In the genomic region with DNA sequence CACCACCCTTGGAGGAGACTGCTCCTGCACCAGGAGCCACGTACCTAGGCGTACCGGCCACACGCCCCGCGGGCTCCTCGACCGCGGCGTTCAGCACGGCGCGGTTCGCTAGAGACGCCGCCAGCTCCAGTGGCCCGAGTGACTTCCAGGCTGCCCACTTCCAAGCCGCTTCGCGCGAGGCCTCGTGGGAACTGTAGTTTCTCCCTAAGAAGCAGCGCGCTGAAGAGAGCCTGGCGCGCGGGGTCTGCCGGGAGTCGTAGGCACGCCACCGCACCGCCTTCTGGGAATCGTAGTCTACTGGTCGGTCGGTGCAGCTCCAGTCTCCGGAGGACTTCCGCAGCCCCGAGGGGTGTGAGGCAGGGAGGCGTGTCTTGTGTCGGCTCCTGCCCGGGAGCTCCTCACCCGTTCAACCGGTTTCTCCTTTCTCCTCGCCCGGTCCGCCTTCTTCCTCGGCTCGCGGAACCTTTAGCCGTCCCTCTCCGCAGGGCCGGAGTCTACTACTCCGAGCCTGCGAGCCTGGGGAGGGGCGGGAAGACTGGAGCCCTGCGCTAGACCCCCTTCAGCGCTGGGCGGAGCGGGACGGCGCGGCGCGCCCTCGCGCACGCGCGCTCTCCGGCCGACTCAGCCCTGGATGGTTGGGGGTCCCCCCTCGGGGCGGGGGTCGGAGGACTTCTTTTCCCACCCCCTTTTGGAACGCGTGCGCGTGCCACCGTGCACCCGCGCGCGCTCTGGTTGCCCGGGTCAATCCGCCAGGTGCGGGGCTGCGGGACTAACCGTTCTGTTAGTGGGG, we compare ENCODE assay signal across 8 mouse cellular contexts. TPM values are rescaled to one million over a fixed set of nuclear protein-coding genes. Genes with fewer than 3 reads are reported as not detected.
DNase-seq lines count a peak whose midpoint lies in the region; ATAC-seq lines count a peak whose summit lies in the region.

A gene (minus strand): TSS at position 221 of the 790 bp plus-strand sequence.

- ATAC-seq in inflammation-experienced regulatory T-cells, adult 6 months, result peak; percentile 100
- peak; percentile 96 for ATAC-seq in megakaryocyte-erythroid progenitor cell, adult 5-6 weeks (replicated peaks; ENCODE audit: low FRiP score, low TSS enrichment, poor library complexity, severe bottlenecking)

- intact Hi-C loops in gastrocnemius, postnatal 14 days (cut with DNase I; ENCODE audit: low total_unique reads), result loop anchor here (10.0 kb wide), 1 partner anchor 54 kb away; no protein-coding TSS in a partner anchor
- intact Hi-C loops in left cerebral cortex, postnatal 10 days (cut with DNase I), result loop anchor here (5.0 kb wide), 1 partner anchor 76 kb away; no protein-coding TSS in a partner anchor

- peak; percentile 98 for DNase-seq in adrenal gland, adult (ENCODE audit: inconsistent age in 2 of 2, low spot score in 1 of 2)
- peak; percentile 99 for DNase-seq in embryo, embryonic 10.5 days (ENCODE audit: low spot score)
- DNase-seq in gastrocnemius, postnatal 14 days, result peak; percentile 98
- DNase-seq in left cerebral cortex, postnatal 10 days (ENCODE audit: extremely low spot score in 1 of 2, low spot score in 2 of 2), result peak; percentile 96 to 98
- DNase-seq in right cerebral cortex, postnatal 25 days, result peak; percentile 97
- peak; percentile 95 to 97 for DNase-seq in urinary bladder, postnatal 4 days (ENCODE audit: low spot score in 2 of 2)

RNA-seq across cellular contexts. Expression of the gene that starts here (rescaled TPM):
- 10 to 100 TPM in 1 of 2 experiments, 1 to 10 TPM in 1; 7.8 to 13.1 TPM for total RNA-seq in gastrocnemius, postnatal 14 days (2021)
- 1 to 10 TPM; 2.5 to 4.9 (median 4.1) TPM for polyA plus RNA-seq in inflammation-experienced regulatory T-cells, adult 6 months (2017; shearing (Covaris generic))
- total RNA-seq in left cerebral cortex, postnatal 10 days (2021), result 10 to 100 TPM; 50.4 to 53.7 TPM
- total RNA-seq in megakaryocyte-erythroid progenitor cell, adult 5-6 weeks (2014; fragmentation: Nextera tagmentation), result 48.5 and 56.1 TPM in 2 replicates
- 6.2 and 7.0 TPM in 2 replicates for total RNA-seq in megakaryocyte-erythroid progenitor cell, adult 5-6 weeks (2017)

Comparison
In these comparisons a context has a peak if more than half of its experiments do, and no peak if none do; other contexts are left out.
1. Peak in every context shown above with its lines: DNase-seq and ATAC-seq.